Mouse (Mus musculus) layer of hippocampus, adult 9-11 months (tissue): ENCODE data around the gene Ccs.
"Not testable (repeated sequence)": the region's sequence is repeated elsewhere in the genome, so short reads cannot be mapped to it uniquely, and the experiment has no call there.

Experiments
- DNase-seq: peaks from one replicate; pipeline ENCODE4 v3.0.0; 2022

Ccs gene

GRCm38 (mm10) chr19:4833977-4834376, 5.2 kb downstream of the Ccs start:
- no peak for DNase-seq

- DNase-seq: peak; percentile 62
Observed at GRCm38 (mm10) chr19:4829156-4829555, 10.0 kb downstream of the Ccs start.

- DNase-seq: no peak
Observed at GRCm38 (mm10) chr19:4828444-4829114, 10.6 kb downstream of the Ccs start.

GRCm38 (mm10) chr19:4820678-4821303, 18.3 kb downstream of the Ccs start:
- peak; percentile 65 for DNase-seq

- DNase-seq: no peak
Observed at GRCm38 (mm10) chr19:4817182-4817835, 21.8 kb downstream of the Ccs start.

GRCm38 (mm10) chr19:4813015-4813414, 26.1 kb downstream of the Ccs start:
- no peak for DNase-seq

GRCm38 (mm10) chr19:4812334-4812949, 26.7 kb downstream of the Ccs start:
- not testable (repeated sequence) for DNase-seq

- no peak for DNase-seq
Observed at GRCm38 (mm10) chr19:4811909-4812242, 27.3 kb downstream of the Ccs start.

GRCm38 (mm10) chr19:4811063-4811908, 27.8 kb downstream of the Ccs start, which contains the start of the genes Gm21992 and Rbm14:
Gene Gm21992, minus strand, starts transcription at chr19:4811612.
Gene Rbm14, minus strand, starts transcription at chr19:4811634.
- DNase-seq: peak; percentile 98

- DNase-seq: no peak
Observed at GRCm38 (mm10) chr19:4810746-4811062, 28.4 kb downstream of the Ccs start.

- no peak for DNase-seq
Observed at GRCm38 (mm10) chr19:4810309-4810708, 28.8 kb downstream of the Ccs start.

- DNase-seq: no peak
Observed at GRCm38 (mm10) chr19:4803283-4803682, 35.8 kb downstream of the Ccs start.

GRCm38 (mm10) chr19:4802691-4803091, 36.4 kb downstream of the Ccs start:
- DNase-seq: no peak

GRCm38 (mm10) chr19:4799083-4799482, 40.0 kb downstream of the Ccs start:
- DNase-seq: no peak

- no peak for DNase-seq
Observed at GRCm38 (mm10) chr19:4797846-4798245, 41.3 kb downstream of the Ccs start.

- DNase-seq: no peak
Observed at GRCm38 (mm10) chr19:4795929-4796328, 43.2 kb downstream of the Ccs start.

- DNase-seq: peak; percentile 99
Observed at GRCm38 (mm10) chr19:4793831-4794422, 45.2 kb downstream of the Ccs start, which contains the start of gene Rbm4. Gene Rbm4, minus strand, starts transcription at chr19:4793901.

- DNase-seq: no peak
Observed at GRCm38 (mm10) chr19:4793281-4793830, 45.8 kb downstream of the Ccs start.

- no peak for DNase-seq
Observed at GRCm38 (mm10) chr19:4786313-4786712, 52.8 kb downstream of the Ccs start.

- DNase-seq: no peak
Observed at GRCm38 (mm10) chr19:4785206-4785605, 53.9 kb downstream of the Ccs start.

- DNase-seq: no peak
Observed at GRCm38 (mm10) chr19:4782891-4783290, 56.2 kb downstream of the Ccs start.
